Mouse (Mus musculus) heart, adult 8-10 months (tissue): ENCODE measurements around the gene Calcoco1. TPM values are rescaled to one million over a fixed set of nuclear protein-coding genes. Genes with fewer than 3 reads are reported as not detected.
"Not testable (repeated sequence)": the region's sequence is repeated elsewhere in the genome, so short reads cannot be mapped to it uniquely, and the experiment has no call there.

ENCODE experiments used
- DNase-seq: peaks from one replicate; pipeline ENCODE4 v3.0.0; 2022; ENCODE audit warnings: low spot score
- microRNA-seq: library from miRNA; unstranded; fragments of <30 nt; microRNA quantifications from one replicate; pipeline ENCODE4 v1.2.0, GENCODE M21; 2022
- total RNA-seq, 4 experiments: library from RNA; stranded (reverse); gene quantifications; 2 replicates each; pipeline ENCODE4 v1.2.4; 2022

Calcoco1 gene
- total RNA-seq, 4 experiments from 2014 or later, result 117 to 143 (median 127) TPM

GRCm38 (mm10) chr15:102692991-102693411 lies 29.0 kb downstream of the Calcoco1 start:
- DNase-seq, result peak; percentile 22

GRCm38 (mm10) chr15:102692321-102692804 lies 29.6 kb downstream of the Calcoco1 start:
- no peak for DNase-seq

GRCm38 (mm10) chr15:102685791-102686190 lies 36.2 kb downstream of the Calcoco1 start:
- no peak for DNase-seq

GRCm38 (mm10) chr15:102683670-102684069 lies 38.3 kb downstream of the Calcoco1 start:
- DNase-seq, result no peak

GRCm38 (mm10) chr15:102676345-102676744 lies 45.6 kb downstream of the Calcoco1 start:
- no peak for DNase-seq

GRCm38 (mm10) chr15:102673548-102673947 lies 48.4 kb downstream of the Calcoco1 start:
- DNase-seq, result peak; percentile 86

GRCm38 (mm10) chr15:102672215-102673071 lies 49.5 kb downstream of the Calcoco1 start, which contains the start of gene Atp5g2:
Gene Atp5g2, minus strand, starts transcription at chr15:102672352.
- peak; percentile 54 for DNase-seq

GRCm38 (mm10) chr15:102671721-102672214 lies 50.2 kb downstream of the Calcoco1 start:
- peak; percentile 87 for DNase-seq

GRCm38 (mm10) chr15:102670767-102671575 lies 51.0 kb downstream of the Calcoco1 start:
- peak; percentile 94 for DNase-seq

GRCm38 (mm10) chr15:102670281-102670680 lies 51.7 kb downstream of the Calcoco1 start:
- no peak for DNase-seq

- no peak for DNase-seq
Observed at GRCm38 (mm10) chr15:102669571-102669970, 52.4 kb downstream of the Calcoco1 start.

- DNase-seq, result peak; percentile 33
Observed at GRCm38 (mm10) chr15:102665494-102665893, 56.5 kb downstream of the Calcoco1 start.

- no peak for DNase-seq
Observed at GRCm38 (mm10) chr15:102663825-102664224, 58.2 kb downstream of the Calcoco1 start.

- DNase-seq, result not testable (repeated sequence)
Observed at GRCm38 (mm10) chr15:102662601-102663000, 59.4 kb downstream of the Calcoco1 start.

GRCm38 (mm10) chr15:102657926-102658381 lies 64.0 kb downstream of the Calcoco1 start:
- no peak for DNase-seq

Small RNAs within 50 kb of the gene (microRNA-seq; reads per million reads assigned to microRNA genes)
- gene Mir688, result not detected

Other genes starting within 250 kb of the Calcoco1 start
- gene Gm10337, start 218.5 kb downstream of the Calcoco1 start, total RNA-seq, result not detected
- gene Map3k12, start 205.1 kb downstream of the Calcoco1 start, total RNA-seq, result 1 to 10 TPM; 1.7 to 2.8 (median 2.3) TPM
- 10 to 100 TPM; 38.8 to 50.0 (median 44.7) TPM for gene Tarbp2, start 204.0 kb downstream of the Calcoco1 start, total RNA-seq
- 1 to 10 TPM in 3 of 4 experiments, under 1 TPM in 1; 0.65 to 2.2 (median 1.9) TPM for gene Npff, start 197.2 kb downstream of the Calcoco1 start, total RNA-seq
- 1 to 10 TPM in 1 of 4 experiments, not detected in 3; 1.4 TPM for gene Gm28047, start 97.1 kb downstream of the Calcoco1 start, total RNA-seq
- gene Atf7, start 96.7 kb downstream of the Calcoco1 start, total RNA-seq, result 10 to 100 TPM; 46.6 to 54.0 (median 52.1) TPM
- gene Atp5g2, start 49.8 kb downstream of the Calcoco1 start, total RNA-seq, result 10 to 100 TPM; 21.1 to 79.9 (median 33.0) TPM
- gene Hoxc13, start 198.9 kb upstream of the Calcoco1 start, total RNA-seq, result not detected
- not detected for gene Hoxc12, start 214.6 kb upstream of the Calcoco1 start, total RNA-seq
- not detected for gene Hoxc11, start 232.2 kb upstream of the Calcoco1 start, total RNA-seq
- gene Hoxc10, start 244.6 kb upstream of the Calcoco1 start, total RNA-seq, result not detected
- gene Hoxc5, start 245.3 kb upstream of the Calcoco1 start, total RNA-seq, result under 1 TPM in 1 of 4 experiments, not detected in 3; 0.12 TPM